Mouse (Mus musculus) brown adipose tissue, adult 24 weeks (tissue): ENCODE measurements around the gene Calcr. TPM values are rescaled to one million over a fixed set of nuclear protein-coding genes. Genes with fewer than 3 reads are reported as not detected.

Source experiments
- polyA plus RNA-seq: library from polyadenylated mRNA; stranded (reverse); fragments of >200 nt; gene quantifications from 2 replicates; pipeline ENCODE4 v1.2.4, GENCODE M21; 2012; ENCODE audit not compliant: missing spikeins, insufficient read depth, insufficient read length

Calcr gene
- polyA plus RNA-seq, 1 experiment, result not detected

Other genes starting within 250 kb of the Calcr start
- 0.75 and 1.1 TPM in 2 replicates for gene Tfpi2, start 224.2 kb upstream of the Calcr start, polyA plus RNA-seq
- not detected in 2 replicates for gene Gngt1, start 229.1 kb upstream of the Calcr start, polyA plus RNA-seq
- 82.4 and 105 TPM in 2 replicates for gene Gng11, start 239.2 kb upstream of the Calcr start, polyA plus RNA-seq